12 mouse cellular contexts compared by ENCODE assay signal in genomic region chr3:123335480-123335879, GRCm38 (mm10). TPM values are rescaled to one million over a fixed set of nuclear protein-coding genes. Genes with fewer than 3 reads are reported as not detected.
DNase-seq lines count a peak whose midpoint lies in the region; ATAC-seq and TF ChIP-seq lines count a peak whose summit lies in the region.
"Had no signal": no experiment of that assay in that cellular context is flagged by ENCODE, and none has a peak within 500 bp of the region (broad histone marks: within the 10 kb centered on the region; RNA-seq: fewer than 3 reads in every experiment).

No protein-coding gene starts in this region.

- no peak for TF ChIP-seq CTCF in liver, postnatal 0 days (IDR thresholded peaks at IDR 0.05; ENCODE audit: low read depth)

- H3K27ac ChIP-seq in hindbrain, embryonic 15.5 days (replicated peaks) = no peak overlapping the region
- no peak overlapping the region for H3K27ac ChIP-seq in hindbrain, embryonic 10.5 days
- no peak overlapping the region for H3K27ac ChIP-seq in liver, postnatal 0 days (ENCODE audit: low read depth)
- H3K27ac ChIP-seq: forebrain, embryonic 15.5 days; midbrain, embryonic 13.5 days had no signal

- TF ChIP-seq EP300 in liver, postnatal 0 days (IDR thresholded peaks at IDR 0.05; ENCODE audit: low read depth) = no peak

- no peaks in the 10 kb centered on the region for H3K27me3 ChIP-seq in hindbrain, embryonic 15.5 days
- no peaks in the 10 kb centered on the region for H3K27me3 ChIP-seq in hindbrain, embryonic 10.5 days (ENCODE audit: insufficient read depth, poor library complexity, severe bottlenecking)
- H3K27me3 ChIP-seq in liver, postnatal 0 days (ENCODE audit: insufficient read depth, low read length) = no peaks in the 10 kb centered on the region
- H3K27me3 ChIP-seq: forebrain, embryonic 15.5 days; midbrain, embryonic 13.5 days had no signal

- H3K36me3 ChIP-seq in hindbrain, embryonic 15.5 days = no peaks in the 10 kb centered on the region
- no peaks in the 10 kb centered on the region for H3K36me3 ChIP-seq in hindbrain, embryonic 10.5 days
- H3K36me3 ChIP-seq in liver, postnatal 0 days (replicated peaks; ENCODE audit: insufficient read depth, low read length) = peaks cover 15% of the 10 kb centered on the region
- H3K36me3 ChIP-seq: forebrain, embryonic 15.5 days; G1E; midbrain, embryonic 13.5 days had no signal

- ATAC-seq in hindbrain, embryonic 15.5 days (ENCODE audit: low FRiP score, low read depth) = peak; percentile 51; the same call in 1 of the 2 replicates
- no peak for ATAC-seq in liver, postnatal 0 days
- ATAC-seq: forebrain, embryonic 15.5 days; midbrain, embryonic 13.5 days had no signal

- H3K4me3 ChIP-seq in hindbrain, embryonic 15.5 days = no peak overlapping the region
- no peak overlapping the region for H3K4me3 ChIP-seq in hindbrain, embryonic 10.5 days
- H3K4me3 ChIP-seq in liver, postnatal 0 days (ENCODE audit: low read depth, low read length) = no peak overlapping the region
- H3K4me3 ChIP-seq: forebrain, embryonic 15.5 days; midbrain, embryonic 13.5 days had no signal

- DNase-seq in hindbrain, embryonic 10.5 days (ENCODE audit: low spot score) = no peak
- DNase-seq in adrenal gland, adult 8-10 months = peak; percentile 25
- peak; percentile 34 for DNase-seq in heart, postnatal 4 days
- peak; percentile 64 for DNase-seq in lung, postnatal 10 days
- DNase-seq in left cerebral cortex, adult 8-10 months (ENCODE audit: low spot score in 2 of 2) = no peak
- DNase-seq in left cerebral cortex, adult 11 months (ENCODE audit: low spot score) = no peak
- no peak for DNase-seq in liver, postnatal 0 days
- DNase-seq: right cerebral cortex, postnatal 14 days had no signal

- no peaks in the 10 kb centered on the region for H3K9me3 ChIP-seq in hindbrain, embryonic 15.5 days
- H3K9me3 ChIP-seq in hindbrain, embryonic 10.5 days = no peaks in the 10 kb centered on the region
- H3K9me3 ChIP-seq in liver, postnatal 0 days (ENCODE audit: low read length) = no peaks in the 10 kb centered on the region
- H3K9me3 ChIP-seq: forebrain, embryonic 15.5 days; G1E; midbrain, embryonic 13.5 days had no signal

- H3K9ac ChIP-seq in hindbrain, embryonic 15.5 days = no peak overlapping the region
- H3K9ac ChIP-seq in liver, postnatal 0 days (replicated peaks) = no peak overlapping the region
- H3K9ac ChIP-seq: forebrain, embryonic 15.5 days; midbrain, embryonic 13.5 days had no signal

- no peaks in the 10 kb centered on the region; the same call in 1 of the 2 replicates for H3K4me1 ChIP-seq in hindbrain, embryonic 15.5 days (replicated peaks)
- 0 out of 2 replicates have a peak, but pooled peaks cover 5% of the 10 kb centered on the region for H3K4me1 ChIP-seq in hindbrain, embryonic 10.5 days (replicated peaks)
- peaks cover 15% of the 10 kb centered on the region for H3K4me1 ChIP-seq in liver, postnatal 0 days (ENCODE audit: insufficient read depth)
- H3K4me1 ChIP-seq: midbrain, embryonic 13.5 days had no signal

- 56% methylated on average over 3 of the region's 3 CpGs for WGBS in hindbrain, embryonic 15.5 days
- 85% methylated on average over 3 of the region's 3 CpGs for WGBS in hindbrain, embryonic 10.5 days
- WGBS in liver, postnatal 0 days (ENCODE audit: insufficient replicate concordance) = 57% methylated on average over 3 of the region's 3 CpGs

- H3K4me2 ChIP-seq in hindbrain, embryonic 15.5 days = no peak overlapping the region
- H3K4me2 ChIP-seq in liver, postnatal 0 days (ENCODE audit: low read depth, low read length) = no peak overlapping the region
- H3K4me2 ChIP-seq: forebrain, embryonic 15.5 days; midbrain, embryonic 13.5 days had no signal

RNA-seq across cellular contexts. Expression of gene Mettl14, which starts 50.4 kb away (rescaled TPM):
- polyA plus RNA-seq in hindbrain, embryonic 15.5 days (2015; fragmentation: Nextera tagmentation; extraction: Ambion mirVana) = 21.6 and 23.3 TPM in 2 replicates
- 27.4 and 33.1 TPM in 2 replicates for polyA plus RNA-seq in hindbrain, embryonic 10.5 days (2016; fragmentation: Nextera tagmentation; extraction: Ambion mirVana)
- total RNA-seq in adrenal gland, adult 8-10 months (2022) = 10 to 100 TPM; 20.0 to 23.3 (median 22.1) TPM
- total RNA-seq in heart, postnatal 4 days (2021) = 10 to 100 TPM; 15.5 to 16.9 TPM
- total RNA-seq in left cerebral cortex, adult 8-10 months (2022) = 10 to 100 TPM; 12.6 to 17.4 (median 13.3) TPM
- polyA plus RNA-seq in liver, postnatal 0 days (2015; fragmentation: Nextera tagmentation; extraction: Ambion mirVana) = 5.0 and 5.3 TPM in 2 replicates

Comparison
In these comparisons a context has a peak if more than half of its experiments do, and no peak if none do; other contexts are left out.
1. DNase-seq: peak in adrenal gland, adult 8-10 months (single experiment), heart, postnatal 4 days (single experiment) and lung, postnatal 10 days (single experiment); none in hindbrain, embryonic 10.5 days (single experiment), left cerebral cortex, adult 8-10 months (0 of 2), left cerebral cortex, adult 11 months (single experiment) and liver, postnatal 0 days (single experiment).